Mouse (Mus musculus): ENCODE results near the gene Cnrip1.

GRCm38 (mm10) chr11:17052476-17053049 lies 1.2 kb downstream of the Cnrip1 start:
- TF ChIP-seq EP300 (IDR thresholded peaks at IDR 0.05; ENCODE audit: low read depth), result no peak
- TF ChIP-seq CTCF (IDR thresholded peaks at IDR 0.05; ENCODE audit: low read depth), result no peak

All from liver, postnatal 0 days (tissue).